Mouse (Mus musculus): ENCODE data around the gene Adm2.

Gene Adm2

GRCm38 (mm10) chr15:89322670-89323522 lies at the start of gene Adm2:
Gene Adm2 (plus strand): TSS chr15:89322720.
- no peak for DNase-seq (ENCODE audit: low spot score in 2 of 2)

GRCm38 (mm10) chr15:89275497-89275896 lies 47.0 kb upstream of the Adm2 start:
- DNase-seq (ENCODE audit: low spot score in 2 of 2): no peak

GRCm38 (mm10) chr15:89277366-89277765 lies 45.2 kb upstream of the Adm2 start:
- no peak for DNase-seq (ENCODE audit: low spot score in 2 of 2)

GRCm38 (mm10) chr15:89282546-89282945 lies 40.0 kb upstream of the Adm2 start:
- no peak for DNase-seq (ENCODE audit: low spot score in 2 of 2)

GRCm38 (mm10) chr15:89284094-89284493 lies 38.4 kb upstream of the Adm2 start:
- DNase-seq (ENCODE audit: low spot score in 2 of 2): no peak

- peak in 1 of 2 experiments; percentile 47 for DNase-seq (ENCODE audit: low spot score in 2 of 2)
These were observed 37.5 kb upstream of the Adm2 start for GRCm38 (mm10) chr15:89285004-89285403.

- DNase-seq (ENCODE audit: low spot score in 2 of 2): no peak
These were observed 37.0 kb upstream of the Adm2 start for GRCm38 (mm10) chr15:89285478-89285877.

- no peak for DNase-seq (ENCODE audit: low spot score in 2 of 2)
These were observed 36.4 kb upstream of the Adm2 start for GRCm38 (mm10) chr15:89286114-89286513.

- no peak for DNase-seq (ENCODE audit: low spot score in 2 of 2)
These were observed 35.9 kb upstream of the Adm2 start for GRCm38 (mm10) chr15:89286582-89286981.

GRCm38 (mm10) chr15:89288227-89288767 lies 34.2 kb upstream of the Adm2 start:
- DNase-seq (ENCODE audit: low spot score in 2 of 2): no peak

- no peak for DNase-seq (ENCODE audit: low spot score in 2 of 2)
These were observed 33.1 kb upstream of the Adm2 start for GRCm38 (mm10) chr15:89289455-89289854.

GRCm38 (mm10) chr15:89291521-89291920 lies 31.0 kb upstream of the Adm2 start:
- DNase-seq (ENCODE audit: low spot score in 2 of 2): no peak

GRCm38 (mm10) chr15:89292795-89293194 lies 29.7 kb upstream of the Adm2 start:
- DNase-seq (ENCODE audit: low spot score in 2 of 2): no peak

- no peak for DNase-seq (ENCODE audit: low spot score in 2 of 2)
These were observed 28.7 kb upstream of the Adm2 start for GRCm38 (mm10) chr15:89293778-89294177.

GRCm38 (mm10) chr15:89295580-89296165 lies 26.8 kb upstream of the Adm2 start:
- DNase-seq (ENCODE audit: low spot score in 2 of 2): no peak

- no peak for DNase-seq (ENCODE audit: low spot score in 2 of 2)
These were observed 26.1 kb upstream of the Adm2 start for GRCm38 (mm10) chr15:89296465-89296864.

GRCm38 (mm10) chr15:89297695-89298094 lies 24.8 kb upstream of the Adm2 start:
- DNase-seq (ENCODE audit: low spot score in 2 of 2): no peak

GRCm38 (mm10) chr15:89300180-89300579 lies 22.3 kb upstream of the Adm2 start:
- DNase-seq (ENCODE audit: low spot score in 2 of 2): no peak

- DNase-seq (ENCODE audit: low spot score in 2 of 2): no peak
These were observed 21.9 kb upstream of the Adm2 start for GRCm38 (mm10) chr15:89300600-89300999.

GRCm38 (mm10) chr15:89305966-89306365 lies 16.6 kb upstream of the Adm2 start:
- no peak for DNase-seq (ENCODE audit: low spot score in 2 of 2)

GRCm38 (mm10) chr15:89307461-89307860 lies 15.1 kb upstream of the Adm2 start:
- DNase-seq (ENCODE audit: low spot score in 2 of 2): no peak

- DNase-seq (ENCODE audit: low spot score in 2 of 2): no peak
These were observed 13.9 kb upstream of the Adm2 start for GRCm38 (mm10) chr15:89308406-89309139.
